Mouse (Mus musculus) ES-E14 (cell line): ENCODE data around the gene Nrxn3.

ENCODE experiments used
- HCFC1 ChIP-seq: IDR thresholded peaks from 2 replicates; pipeline ENCODE4 v1.6.1; 2012; ENCODE audit warnings: low read length, inconsistent platforms, borderline replicate concordance; ENCODE audit not compliant: insufficient read depth
- MAFK ChIP-seq: IDR thresholded peaks from 2 replicates; pipeline ENCODE4 v1.6.1; 2014; ENCODE audit warnings: mild to moderate bottlenecking, low read depth, low read length, inconsistent platforms; ENCODE audit not compliant: insufficient read depth

DNA sequence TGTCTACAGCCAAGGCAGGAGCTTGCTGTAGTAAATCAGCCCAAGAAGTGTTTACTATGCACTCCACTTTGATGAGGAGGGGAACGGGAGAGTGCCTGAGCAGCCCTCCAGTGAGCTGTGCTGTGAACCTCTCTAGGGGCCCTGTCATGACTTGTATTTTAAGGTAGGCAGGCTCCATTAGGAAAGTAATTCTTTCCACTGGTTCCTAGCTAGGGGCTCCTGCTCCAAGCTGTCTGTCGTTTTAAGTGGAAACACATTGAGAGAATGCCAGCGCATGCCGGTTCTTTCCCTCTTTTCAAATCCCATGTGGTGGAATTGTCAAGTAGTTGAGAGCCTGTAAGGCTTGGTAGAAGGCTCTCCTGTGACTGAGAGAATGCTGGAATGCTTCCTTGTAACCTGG lies 1091.9 kb downstream of the Nrxn3 start:
- TF ChIP-seq MAFK (no peak), HCFC1 (no peak)
